Mouse (Mus musculus): ENCODE results near the gene Prima1. TPM values are rescaled to one million over a fixed set of nuclear protein-coding genes. Genes with fewer than 3 reads are reported as not detected.

The Prima1 gene
- polyA plus RNA-seq, 1 experiment from 2014 or later: 0.60 TPM

DNA sequence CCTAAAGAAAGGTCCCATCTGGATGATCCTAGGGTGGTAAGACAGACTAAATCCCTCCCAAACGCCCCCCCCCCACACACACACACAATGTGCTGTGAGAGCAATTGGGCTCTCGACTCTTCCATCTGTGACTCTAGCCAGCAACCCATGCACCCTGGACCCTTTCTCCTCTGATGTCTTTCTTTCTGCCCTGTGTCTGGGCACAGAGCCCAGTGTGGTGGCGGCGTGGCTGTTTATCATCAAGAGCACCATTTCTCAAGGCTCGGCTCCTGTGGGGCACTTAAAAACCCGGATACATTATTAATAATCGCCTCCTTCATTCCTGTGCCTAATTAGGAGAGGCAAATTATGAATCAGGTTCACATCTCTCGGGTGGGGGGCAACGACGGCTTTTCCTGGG lies 27.7 kb downstream of the Prima1 start:
- H3K36me3 ChIP-seq: no peaks in the 10 kb centered on the region
- 61% methylated on average over 10 of the region's 10 CpGs for WGBS
- peaks cover 4% of the 10 kb centered on the region; the same call in 1 of the 2 replicates for H3K27me3 ChIP-seq (ENCODE audit: insufficient read depth, poor library complexity, severe bottlenecking)
- H3K4me3 ChIP-seq: no peak overlapping the region
- no peak for DNase-seq (ENCODE audit: low spot score)
- H3K9me3 ChIP-seq: no peaks in the 10 kb centered on the region
- H3K4me1 ChIP-seq: peaks cover 14% of the 10 kb centered on the region
- no peak overlapping the region for H3K27ac ChIP-seq

DNA sequence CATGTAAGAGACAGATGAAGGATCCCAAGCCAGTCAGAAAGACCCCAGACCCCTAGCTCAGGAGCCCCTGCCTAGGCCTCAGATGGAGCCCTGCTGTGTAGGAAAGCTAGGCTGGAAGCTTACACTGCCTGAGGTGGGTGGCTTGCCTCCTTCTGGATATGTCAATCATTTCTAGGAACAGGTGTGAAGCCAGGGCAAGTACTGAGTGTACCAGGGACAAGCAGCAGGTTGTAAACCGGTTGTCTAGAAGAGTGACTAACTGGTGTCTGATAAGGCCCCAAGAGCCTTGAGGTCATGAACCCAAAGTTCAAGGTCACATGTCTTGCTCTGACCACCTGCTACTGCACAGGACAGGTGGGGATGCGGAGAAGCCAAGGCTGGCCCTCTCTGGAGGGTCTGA lies 28.4 kb downstream of the Prima1 start:
- 74% methylated on average over 2 of the region's 2 CpGs for WGBS
- Histone ChIP-seq H3K27ac (no peak overlapping the region), H3K9me3 (no peaks in the 10 kb centered on the region), H3K27me3 (ENCODE audit: insufficient read depth, poor library complexity, severe bottlenecking) (peaks cover 4% of the 10 kb centered on the region; the same call in 1 of the 2 replicates), H3K36me3 (no peaks in the 10 kb centered on the region), H3K4me1 (peaks cover 14% of the 10 kb centered on the region), H3K4me3 (no peak overlapping the region)
- no peak for DNase-seq (ENCODE audit: low spot score)

DNA sequence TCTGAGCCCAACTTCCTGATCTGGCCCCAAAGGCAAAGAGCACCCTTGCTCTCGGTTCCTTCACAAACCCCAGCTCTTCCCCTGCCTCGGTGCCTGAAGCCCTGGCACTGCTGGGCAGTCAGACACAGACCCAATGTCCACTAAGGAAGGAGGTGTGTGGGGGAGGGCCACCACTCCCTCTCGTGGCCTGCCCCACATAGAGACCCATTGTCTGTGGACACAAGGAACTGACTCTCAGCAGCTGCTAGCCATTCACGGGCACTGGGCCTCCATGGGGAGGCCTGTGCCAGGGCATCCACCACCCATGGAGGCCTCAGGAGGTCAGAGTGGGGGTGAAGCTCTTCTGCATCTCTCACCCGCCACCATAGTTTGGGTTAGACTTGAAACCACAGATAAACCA lies 30.9 kb downstream of the Prima1 start:
- WGBS: 66% methylated on average over 5 of the region's 5 CpGs
- H3K36me3 ChIP-seq: no peaks in the 10 kb centered on the region
- peaks cover 13% of the 10 kb centered on the region for H3K4me1 ChIP-seq
- no peak overlapping the region for H3K27ac ChIP-seq
- peaks cover 4% of the 10 kb centered on the region; the same call in 1 of the 2 replicates for H3K27me3 ChIP-seq (ENCODE audit: insufficient read depth, poor library complexity, severe bottlenecking)
- no peak overlapping the region for H3K4me3 ChIP-seq
- no peak for DNase-seq (ENCODE audit: low spot score)
- H3K9me3 ChIP-seq: no peaks in the 10 kb centered on the region

DNA sequence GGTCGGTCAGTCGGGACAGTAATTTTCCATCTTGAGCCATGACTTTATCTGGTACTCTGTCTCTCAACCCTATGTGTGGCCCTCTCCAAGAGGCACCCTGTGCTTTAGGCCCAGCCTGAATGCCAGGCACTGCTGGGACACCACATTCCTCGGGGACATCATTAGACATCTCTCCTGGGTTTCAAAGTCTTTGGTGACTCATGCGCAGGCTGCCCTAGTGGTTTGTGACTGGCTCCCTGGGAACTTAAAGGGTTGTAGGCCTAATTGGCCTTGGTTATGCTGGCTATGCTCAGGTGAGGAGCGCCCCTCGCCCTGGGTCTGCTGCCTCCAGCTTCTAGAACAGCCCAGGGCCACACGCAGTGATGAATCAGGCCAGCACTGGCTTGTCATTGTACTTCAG lies 32.4 kb downstream of the Prima1 start:
- Histone ChIP-seq H3K4me3 (no peak overlapping the region), H3K4me1 (peaks cover 12% of the 10 kb centered on the region; the same call in 1 of the 2 replicates), H3K9me3 (no peaks in the 10 kb centered on the region), H3K27ac (no peak overlapping the region), H3K36me3 (no peaks in the 10 kb centered on the region), H3K27me3 (ENCODE audit: insufficient read depth, poor library complexity, severe bottlenecking) (peaks cover 12% of the 10 kb centered on the region)
- WGBS: 92% methylated on average over 7 of the region's 7 CpGs
- no peak for DNase-seq (ENCODE audit: low spot score)

DNA sequence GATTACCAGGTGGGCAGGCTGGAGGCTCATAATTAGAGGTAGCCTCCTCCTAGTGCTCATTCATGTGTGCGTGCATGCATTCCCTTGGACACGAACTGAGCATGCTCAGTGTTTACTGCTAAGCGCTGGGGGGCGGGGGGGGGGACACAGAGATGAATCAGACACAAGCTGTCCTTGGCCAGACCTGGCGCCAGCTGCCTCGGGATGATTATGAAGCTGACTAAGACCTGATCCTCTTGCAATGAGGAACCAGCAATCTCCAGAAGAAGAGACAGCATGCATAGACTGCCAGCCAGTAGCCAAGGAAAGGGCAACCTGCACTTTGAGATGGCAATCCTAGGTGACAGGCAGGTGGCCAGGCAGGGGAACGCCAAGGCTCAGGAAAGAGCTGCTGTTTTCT lies 36.4 kb downstream of the Prima1 start:
- no peak overlapping the region for H3K4me3 ChIP-seq
- H3K36me3 ChIP-seq: no peaks in the 10 kb centered on the region
- no peak for DNase-seq (ENCODE audit: low spot score)
- H3K9me3 ChIP-seq: no peaks in the 10 kb centered on the region
- H3K27ac ChIP-seq: no peak overlapping the region
- H3K27me3 ChIP-seq (ENCODE audit: insufficient read depth, poor library complexity, severe bottlenecking): peaks cover 8% of the 10 kb centered on the region
- H3K4me1 ChIP-seq: peaks cover 14% of the 10 kb centered on the region
- 63% methylated on average over 7 of the region's 7 CpGs for WGBS

DNA sequence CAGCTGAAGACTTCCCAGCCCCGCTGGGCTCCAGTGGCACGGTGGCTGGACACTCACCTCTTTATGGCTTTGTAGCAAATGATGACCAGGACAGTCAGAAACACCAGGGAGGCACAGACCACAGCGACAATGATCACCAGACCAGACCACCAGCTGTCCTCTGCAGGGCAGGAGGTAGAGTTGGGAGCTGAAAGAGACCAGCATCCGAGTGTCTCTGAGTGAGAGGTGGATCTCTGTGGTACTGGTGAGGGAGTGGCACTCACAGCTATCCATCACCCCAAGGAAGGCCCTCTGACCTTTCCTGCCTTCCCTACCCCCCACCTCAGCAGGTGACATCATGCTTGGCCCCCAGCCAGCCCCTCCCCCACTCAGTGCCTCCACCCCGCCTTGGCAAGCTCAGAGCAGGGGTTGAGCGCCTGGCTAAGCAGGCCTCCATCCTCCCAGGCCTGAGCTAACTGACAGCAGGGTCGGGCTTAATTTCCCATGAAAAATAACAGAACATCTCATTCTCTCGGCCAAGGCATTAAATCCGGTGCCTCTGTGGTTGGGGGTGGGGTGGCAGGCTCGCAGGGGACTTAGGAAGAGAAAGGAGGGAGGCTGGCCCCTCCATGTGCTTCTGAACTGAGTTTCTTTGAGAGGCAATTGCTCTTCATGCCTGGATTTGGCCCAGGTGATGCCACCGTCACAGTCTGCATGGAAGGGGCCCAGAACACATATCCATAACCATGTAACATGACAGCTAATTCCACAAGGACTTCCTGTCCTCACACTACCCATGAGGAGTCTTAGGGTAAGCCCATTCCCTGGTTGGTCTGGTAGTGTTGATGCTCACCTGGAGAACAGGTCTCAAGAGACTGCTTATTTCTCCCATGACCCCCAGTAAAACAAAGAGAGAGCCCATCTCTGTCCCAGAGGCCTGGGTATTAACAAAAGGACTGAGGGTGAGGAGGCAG lies 39.1 kb downstream of the Prima1 start:
- 34% methylated on average over 11 of the region's 11 CpGs for WGBS
- Histone ChIP-seq H3K36me3 (no peaks in the 10 kb centered on the region), H3K27ac (no peak overlapping the region; the same call in 1 of the 2 replicates), H3K4me1 (peaks cover 16% of the 10 kb centered on the region), H3K27me3 (ENCODE audit: insufficient read depth, poor library complexity, severe bottlenecking) (peaks cover 8% of the 10 kb centered on the region), H3K4me3 (no peak overlapping the region), H3K9me3 (no peaks in the 10 kb centered on the region)
- DNase-seq (ENCODE audit: low spot score): no peak

DNA sequence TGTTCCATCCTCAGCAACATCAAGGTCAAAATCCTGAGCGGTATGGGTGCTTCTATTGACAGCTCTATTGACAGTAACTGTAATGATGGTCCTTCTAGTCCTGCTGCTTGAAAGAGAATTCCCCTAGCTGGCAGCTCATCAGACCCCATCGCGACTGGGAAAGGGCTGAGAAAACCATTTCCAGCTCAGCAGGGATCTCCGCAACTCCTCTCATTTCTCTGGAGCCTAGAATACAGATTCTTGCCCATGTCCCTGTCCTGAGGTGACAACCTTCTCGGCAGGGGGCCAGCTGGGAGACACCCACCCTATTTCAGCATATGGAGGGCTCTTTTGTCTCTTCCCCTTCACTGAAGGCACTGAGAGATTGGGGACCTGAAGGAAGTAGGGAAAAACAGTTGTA lies 49.0 kb downstream of the Prima1 start:
- peaks cover 18% of the 10 kb centered on the region; the same call in 1 of the 2 replicates for H3K4me1 ChIP-seq
- DNase-seq (ENCODE audit: low spot score): no peak
- H3K27me3 ChIP-seq (ENCODE audit: insufficient read depth, poor library complexity, severe bottlenecking): peaks cover 56% of the 10 kb centered on the region
- H3K4me3 ChIP-seq: no peak overlapping the region
- WGBS: 37% methylated on average over 5 of the region's 5 CpGs
- H3K27ac ChIP-seq: no peak overlapping the region
- no peaks in the 10 kb centered on the region for H3K9me3 ChIP-seq
- no peaks in the 10 kb centered on the region for H3K36me3 ChIP-seq

DNA sequence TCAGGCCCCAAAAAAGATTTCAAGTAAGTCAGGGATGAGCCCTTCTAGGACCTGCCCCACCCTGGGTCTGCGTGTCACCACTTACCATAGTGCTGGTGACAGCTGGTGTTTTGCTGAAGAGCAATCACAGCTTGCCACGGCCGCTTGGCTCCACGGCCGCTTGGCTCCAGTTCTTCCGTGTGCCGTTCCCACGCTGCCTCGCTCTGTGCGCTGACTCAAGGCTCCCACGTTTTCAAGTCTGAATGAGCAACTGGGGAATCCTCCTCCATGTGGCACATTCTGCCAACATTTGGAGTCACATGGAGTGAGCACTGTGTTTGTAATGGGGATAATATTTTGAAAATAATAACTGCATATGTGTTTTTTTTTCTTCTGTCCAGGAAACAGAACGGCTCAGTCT lies 52.2 kb downstream of the Prima1 start:
- 0 out of 2 replicates have a peak overlapping the region, but pooled peaks have one; percentile 23 for H3K27ac ChIP-seq
- no peak for DNase-seq (ENCODE audit: low spot score)
- H3K36me3 ChIP-seq: no peaks in the 10 kb centered on the region
- no peaks in the 10 kb centered on the region for H3K9me3 ChIP-seq
- WGBS: 63% methylated on average over 12 of the region's 12 CpGs
- H3K27me3 ChIP-seq (ENCODE audit: insufficient read depth, poor library complexity, severe bottlenecking): peaks cover 31% of the 10 kb centered on the region
- H3K4me3 ChIP-seq: no peak overlapping the region
- peaks cover 18% of the 10 kb centered on the region; the same call in 1 of the 2 replicates for H3K4me1 ChIP-seq

DNA sequence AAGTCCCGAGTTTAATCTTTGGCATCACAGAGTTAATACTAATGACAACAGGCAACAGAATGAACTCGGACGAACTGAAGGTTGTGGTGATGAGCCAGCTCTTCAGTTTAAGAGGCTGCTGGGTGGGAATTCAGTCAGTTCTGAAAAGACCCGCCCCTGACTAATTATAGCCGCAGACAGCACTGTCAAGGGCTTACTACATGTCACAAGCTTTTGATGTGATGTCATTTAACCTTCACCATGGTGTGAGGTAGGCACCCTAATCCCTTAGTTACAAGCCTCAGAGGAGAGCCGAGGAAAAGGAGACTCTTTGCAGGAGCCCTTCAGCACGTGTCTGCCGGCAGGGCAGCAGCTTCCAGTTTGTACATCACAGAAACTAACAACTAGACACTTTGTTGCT lies 53.7 kb downstream of the Prima1 start:
- no peak for DNase-seq (ENCODE audit: low spot score)
- H3K27ac ChIP-seq: peak overlapping the region; percentile 42
- no peaks in the 10 kb centered on the region for H3K36me3 ChIP-seq
- no peak overlapping the region for H3K4me3 ChIP-seq
- no peaks in the 10 kb centered on the region for H3K9me3 ChIP-seq
- WGBS: 38% methylated on average over 8 of the region's 8 CpGs
- H3K4me1 ChIP-seq: peaks cover 21% of the 10 kb centered on the region
- peaks cover 26% of the 10 kb centered on the region for H3K27me3 ChIP-seq (ENCODE audit: insufficient read depth, poor library complexity, severe bottlenecking)

DNA sequence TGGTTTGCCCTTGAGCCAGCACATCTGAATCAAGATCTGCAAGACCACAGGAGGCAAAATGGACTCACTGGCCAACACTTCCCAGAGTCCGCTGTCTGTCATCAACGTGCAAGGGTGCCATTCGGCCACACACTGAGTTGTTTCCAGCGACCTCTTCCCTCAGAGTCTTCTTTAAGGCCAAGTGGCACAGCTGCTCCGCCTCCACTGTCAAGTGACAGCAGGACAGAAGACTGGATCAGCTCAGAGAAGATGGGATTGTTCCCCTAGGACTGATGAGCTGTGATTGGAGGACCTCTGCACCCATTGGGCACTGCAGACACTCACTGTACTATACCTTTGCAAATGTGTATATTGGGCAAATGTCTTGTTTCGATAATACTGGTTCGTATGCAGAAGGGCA lies 54.9 kb downstream of the Prima1 start:
- 74% methylated on average over 7 of the region's 7 CpGs for WGBS
- Histone ChIP-seq H3K9me3 (no peaks in the 10 kb centered on the region), H3K27me3 (ENCODE audit: insufficient read depth, poor library complexity, severe bottlenecking) (peaks cover 14% of the 10 kb centered on the region), H3K4me3 (no peak overlapping the region), H3K27ac (no peak overlapping the region), H3K36me3 (no peaks in the 10 kb centered on the region), H3K4me1 (peaks cover 25% of the 10 kb centered on the region)
- DNase-seq (ENCODE audit: low spot score): no peak

DNA sequence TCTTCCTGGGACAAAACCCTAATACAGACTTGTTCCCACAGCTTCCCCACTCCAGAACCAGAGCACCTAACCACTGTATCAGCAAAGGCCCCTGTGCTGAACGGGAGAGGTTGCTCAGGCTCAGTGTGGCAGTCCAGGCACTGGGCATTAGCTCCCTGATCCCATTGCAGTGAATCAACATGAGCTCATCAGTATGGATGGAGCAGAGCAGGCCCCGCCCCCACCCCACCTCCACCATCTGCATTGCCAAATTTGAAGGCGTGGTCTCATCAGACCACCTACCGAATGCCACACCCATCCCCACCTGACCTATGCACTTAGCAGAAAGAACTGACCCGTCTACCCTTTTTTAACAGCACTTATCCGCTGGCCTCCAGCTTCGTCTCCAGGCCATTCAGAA lies 58.9 kb downstream of the Prima1 start:
- Histone ChIP-seq H3K27me3 (ENCODE audit: insufficient read depth, poor library complexity, severe bottlenecking) (peaks cover 10% of the 10 kb centered on the region), H3K4me3 (no peak overlapping the region), H3K36me3 (no peaks in the 10 kb centered on the region), H3K27ac (no peak overlapping the region), H3K9me3 (no peaks in the 10 kb centered on the region), H3K4me1 (peaks cover 7% of the 10 kb centered on the region)
- WGBS: 16% methylated on average over 7 of the region's 7 CpGs
- DNase-seq (ENCODE audit: low spot score): no peak

DNA sequence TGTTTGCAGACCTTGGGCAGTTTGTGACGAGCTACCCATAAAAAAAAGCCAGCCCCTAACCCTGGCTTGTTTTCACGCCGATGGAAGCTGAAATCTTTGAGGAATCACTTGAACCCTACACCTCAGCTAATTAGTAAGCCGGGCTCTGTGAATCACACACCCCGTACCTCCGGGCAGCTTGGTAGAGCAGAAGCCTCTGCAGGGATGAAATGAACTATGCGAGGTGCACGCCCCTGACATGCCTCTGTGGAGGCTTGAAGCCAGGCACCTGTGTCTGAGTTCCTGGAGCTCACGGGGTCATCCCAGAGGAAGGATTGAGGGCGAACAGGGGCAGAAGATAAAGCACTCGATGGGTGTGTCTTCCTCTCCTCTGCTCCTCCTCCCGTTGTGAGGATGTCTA lies 73.1 kb downstream of the Prima1 start:
- 62% methylated on average over 12 of the region's 12 CpGs for WGBS
- Histone ChIP-seq H3K27me3 (ENCODE audit: insufficient read depth, poor library complexity, severe bottlenecking) (no peaks in the 10 kb centered on the region; the same call in 1 of the 2 replicates), H3K36me3 (no peaks in the 10 kb centered on the region), H3K27ac (no peak overlapping the region), H3K9me3 (no peaks in the 10 kb centered on the region), H3K4me3 (no peak overlapping the region), H3K4me1 (peaks cover 7% of the 10 kb centered on the region)
- DNase-seq (ENCODE audit: low spot score): no peak

All from heart, embryonic 10.5 days (tissue).